Mouse (Mus musculus): ENCODE results near the gene Slc25a23. TPM values are rescaled to one million over a fixed set of nuclear protein-coding genes. Genes with fewer than 3 reads are reported as not detected.
A peak's percentile ranks its signal among the peaks of the same experiment; 100 is the strongest.

Slc25a23 gene
- polyA plus RNA-seq, 1 experiment: 51.8 TPM

DNA sequence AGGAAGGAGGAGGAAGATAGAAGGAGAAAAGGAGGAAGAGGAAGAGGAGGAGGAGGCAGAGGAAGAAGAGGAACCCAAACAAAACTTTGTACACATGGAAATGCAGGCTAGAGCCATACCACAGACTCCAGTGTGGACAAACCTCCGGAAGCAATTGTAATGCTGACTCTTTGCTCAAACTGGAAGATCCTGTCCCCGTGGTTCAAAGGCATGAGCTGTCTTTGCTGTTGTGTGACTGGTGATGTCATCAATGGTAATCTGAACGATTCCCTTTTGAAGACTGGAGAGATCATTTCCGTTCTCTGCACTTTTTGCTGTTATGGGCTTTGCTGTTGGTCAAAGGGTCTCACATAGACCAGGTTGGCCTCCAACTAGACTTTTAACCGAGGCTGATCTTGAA, 38.7 kb upstream of the Slc25a23 start:
- 58% methylated on average over 5 of the region's 5 CpGs for WGBS
- Histone ChIP-seq H3K4me3 (replicated peaks; ENCODE audit: extremely low read depth, low read depth, low read length) (no peak overlapping the region), H3K4me1 (ENCODE audit: control insufficient read depth, insufficient read depth, low read length) (no peaks in the 10 kb centered on the region)
- TF ChIP-seq CTCF (IDR thresholded peaks at IDR 0.05; ENCODE audit: insufficient read depth, low read length) (no peak), POLR2A (IDR thresholded peaks at IDR 0.05; ENCODE audit: borderline replicate concordance, extremely low read depth, low read depth, low read length) (no peak)
- no peak for DNase-seq

DNA sequence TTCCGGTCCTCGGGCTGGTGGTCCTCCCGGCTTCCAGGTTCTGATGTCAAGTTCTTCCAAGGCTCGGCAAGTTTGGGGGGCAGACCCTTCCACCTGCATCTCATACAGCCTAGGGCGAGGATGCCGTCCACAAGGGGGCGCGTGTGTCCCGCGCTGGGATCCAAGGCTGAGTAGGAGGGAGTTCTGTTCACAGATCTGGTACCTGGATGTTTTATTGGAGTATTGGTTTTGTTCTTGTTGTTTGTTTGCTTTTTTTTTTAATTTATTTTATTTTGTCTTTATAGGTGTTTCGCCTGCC, 36.9 kb upstream of the Slc25a23 start:
- no peaks in the 10 kb centered on the region for H3K4me1 ChIP-seq (ENCODE audit: control insufficient read depth, insufficient read depth, low read length)
- peak; percentile 78 for TF ChIP-seq CTCF (IDR thresholded peaks at IDR 0.05; ENCODE audit: insufficient read depth, low read length)
- TF ChIP-seq POLR2A (IDR thresholded peaks at IDR 0.05; ENCODE audit: borderline replicate concordance, extremely low read depth, low read depth, low read length): no peak
- WGBS: 1% methylated on average over 11 of the region's 11 CpGs
- peak overlapping the region; percentile 30 for H3K4me3 ChIP-seq (replicated peaks; ENCODE audit: extremely low read depth, low read depth, low read length)
- DNase-seq: peak; percentile 86

DNA sequence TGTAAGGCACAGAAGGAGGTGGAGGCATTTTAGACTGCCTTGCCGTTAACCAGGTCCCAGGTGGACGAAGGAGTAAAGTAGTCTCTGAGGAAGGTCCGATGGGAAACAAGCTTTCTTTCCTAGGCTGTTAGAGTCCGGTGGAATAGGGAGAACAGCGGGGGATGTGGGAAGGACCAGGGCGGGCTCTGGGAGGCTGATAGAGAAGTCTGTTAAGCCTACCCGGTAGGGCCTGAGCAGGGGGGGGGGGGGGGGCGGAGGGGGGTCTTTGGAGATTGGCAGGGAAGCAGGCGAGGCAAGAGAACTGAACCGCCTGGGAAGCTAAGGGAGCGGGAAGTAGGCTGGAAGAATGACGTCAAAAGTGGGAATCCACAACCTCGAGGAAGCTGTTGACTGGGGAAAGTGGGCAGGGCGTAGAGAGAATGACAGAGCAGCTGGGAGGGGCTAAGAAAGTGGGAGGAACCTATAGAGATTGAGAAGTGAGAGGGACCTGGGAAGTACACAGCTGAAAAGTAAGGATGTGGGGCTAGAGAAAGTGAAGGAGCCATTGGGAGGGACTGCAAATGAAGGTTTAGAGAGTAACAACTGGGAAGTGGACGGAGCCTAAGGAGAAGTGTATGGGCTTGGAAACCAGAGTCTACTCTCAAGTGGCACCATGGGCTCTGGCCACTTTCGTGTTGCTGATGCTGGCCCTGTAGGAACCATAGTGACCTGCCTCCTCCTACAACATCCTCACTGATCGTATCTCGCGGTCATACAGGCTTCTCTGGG, 36.4 kb upstream of the Slc25a23 start:
- 3% methylated on average over 19 of the region's 19 CpGs for WGBS
- DNase-seq: peak; percentile 63
- TF ChIP-seq CTCF (IDR thresholded peaks at IDR 0.05; ENCODE audit: insufficient read depth, low read length) (0 out of 2 replicates have a peak, but pooled peaks have one; percentile 1), POLR2A (IDR thresholded peaks at IDR 0.05; ENCODE audit: borderline replicate concordance, extremely low read depth, low read depth, low read length) (0 out of 2 replicates have a peak, but pooled peaks have one; percentile 18)
- H3K4me3 ChIP-seq (replicated peaks; ENCODE audit: extremely low read depth, low read depth, low read length): peak overlapping the region; percentile 30
- no peaks in the 10 kb centered on the region; the same call in 1 of the 2 replicates for H3K4me1 ChIP-seq (ENCODE audit: control insufficient read depth, insufficient read depth, low read length)

DNA sequence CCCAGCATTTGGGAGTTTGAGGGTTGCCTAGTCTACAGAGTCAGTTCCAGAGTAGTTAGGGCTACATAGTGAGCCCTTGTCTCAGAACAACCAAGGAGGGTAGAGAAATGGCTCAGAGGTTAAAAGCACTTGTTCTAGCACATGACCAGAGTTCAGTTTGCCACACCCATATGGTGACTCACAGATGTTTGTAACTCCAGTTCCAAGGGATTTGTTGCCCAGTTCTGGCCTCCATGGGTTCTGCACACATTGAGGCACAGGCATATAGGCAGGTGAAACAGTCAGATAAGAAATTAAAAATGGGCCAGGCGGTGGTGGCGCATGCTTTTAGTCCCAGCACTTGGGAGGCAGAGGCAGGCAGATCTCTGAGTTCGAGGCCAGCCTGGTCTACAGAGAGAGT, 34.6 kb upstream of the Slc25a23 start:
- no peak for DNase-seq
- 91% methylated on average over 3 of the region's 3 CpGs for whole genome bisulfite sequencing

DNA sequence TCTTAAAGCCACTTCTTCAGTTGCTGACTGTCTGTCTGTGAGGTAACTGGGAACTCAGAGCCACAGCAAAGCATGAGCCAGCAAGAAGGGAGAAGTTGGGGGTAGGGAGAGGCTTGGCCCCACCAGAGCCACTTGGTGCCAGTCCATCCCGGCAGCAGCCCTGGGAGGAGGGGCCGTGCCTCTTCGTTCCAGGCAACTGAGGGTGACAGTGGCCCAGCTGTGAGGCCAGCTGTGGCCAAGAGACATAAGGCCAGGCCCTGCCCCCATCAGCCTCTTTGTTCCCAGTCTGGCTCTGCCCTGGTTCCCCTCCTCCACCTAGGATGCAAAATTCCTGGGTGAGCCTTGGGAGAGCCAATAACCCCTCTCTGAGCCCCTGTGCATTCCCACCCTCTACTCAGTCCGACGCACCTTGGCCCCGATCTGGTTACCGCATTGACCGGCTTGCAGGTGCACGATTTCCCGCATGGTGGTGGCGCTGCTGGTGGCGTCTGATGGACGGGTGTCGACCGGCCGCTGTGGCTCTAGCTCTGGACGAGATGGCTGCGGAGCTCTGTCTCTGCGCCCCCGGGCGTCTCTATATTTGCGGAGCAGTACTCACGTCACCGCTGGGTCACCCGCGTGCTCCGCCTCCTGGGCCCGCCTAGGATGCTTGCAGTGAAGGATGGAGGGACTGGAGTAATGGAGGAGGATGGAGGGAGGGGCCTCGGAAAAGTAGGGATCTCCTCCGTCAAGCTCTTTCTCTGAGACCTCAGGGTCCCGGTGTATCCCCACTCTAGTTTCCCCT, 27.6 kb upstream of the Slc25a23 start, which contains the start of gene Tubb4a:
Gene Tubb4a (minus strand): TSS at position 734 of the 784 bp plus-strand sequence.
- H3K4me3 ChIP-seq (replicated peaks; ENCODE audit: extremely low read depth, low read depth, low read length): peak within 1 kb of the TSS; percentile 33
- TF ChIP-seq POLR2A (IDR thresholded peaks at IDR 0.05; ENCODE audit: borderline replicate concordance, extremely low read depth, low read depth, low read length) (no peak), CTCF (IDR thresholded peaks at IDR 0.05; ENCODE audit: insufficient read depth, low read length) (no peak)
- DNase-seq: no peak
- 10% methylated on average over 31 of the region's 31 CpGs for WGBS
- no peaks in the 10 kb centered on the region; the same call in 1 of the 2 replicates for H3K4me1 ChIP-seq (ENCODE audit: control insufficient read depth, insufficient read depth, low read length)

More for the DNA sequence above, 34.6 kb upstream of the Slc25a23 start:
- H3K4me1 ChIP-seq (ENCODE audit: control insufficient read depth, insufficient read depth, low read length): no peaks in the 10 kb centered on the region; the same call in 1 of the 2 replicates
- TF ChIP-seq CTCF (IDR thresholded peaks at IDR 0.05; ENCODE audit: insufficient read depth, low read length): no peak
- H3K4me3 ChIP-seq (replicated peaks; ENCODE audit: extremely low read depth, low read depth, low read length): no peak overlapping the region

DNA sequence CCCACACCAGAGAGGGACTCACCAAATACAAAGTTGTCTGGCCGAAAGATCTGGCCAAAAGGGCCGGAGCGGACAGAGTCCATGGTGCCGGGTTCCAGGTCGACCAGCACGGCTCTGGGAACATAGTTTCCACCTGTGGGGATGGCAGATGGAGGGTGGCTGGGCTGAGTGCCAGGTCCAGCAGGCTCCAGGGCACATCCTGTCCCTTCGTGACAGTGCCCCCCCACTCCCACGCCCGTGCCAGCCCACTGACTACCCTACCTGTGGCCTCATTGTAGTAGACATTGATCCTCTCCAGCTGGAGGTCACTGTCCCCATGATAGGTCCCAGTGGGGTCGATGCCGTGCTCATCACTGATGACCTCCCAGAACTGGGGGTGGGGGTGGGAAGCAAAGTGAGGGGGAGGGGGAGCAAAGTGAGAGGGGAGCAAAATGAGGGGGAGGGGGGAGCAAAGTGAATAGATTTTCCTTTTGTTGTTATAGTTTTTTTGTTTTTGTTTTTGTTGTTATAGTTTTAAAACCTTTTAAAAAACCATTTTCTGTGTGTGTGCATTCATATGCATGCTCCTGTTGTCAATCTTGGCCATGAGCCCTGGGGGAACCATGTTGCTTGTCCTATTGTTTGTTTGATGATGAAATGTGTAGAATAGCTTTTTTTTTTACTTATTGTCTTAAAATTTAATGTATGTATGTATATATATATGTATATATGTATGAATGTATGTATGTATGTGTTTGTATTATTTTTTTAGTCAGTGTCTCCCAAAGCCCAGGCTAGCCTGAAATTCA, 26.5 kb upstream of the Slc25a23 start:
- Histone ChIP-seq H3K4me1 (ENCODE audit: control insufficient read depth, insufficient read depth, low read length) (no peaks in the 10 kb centered on the region; the same call in 1 of the 2 replicates), H3K4me3 (replicated peaks; ENCODE audit: extremely low read depth, low read depth, low read length) (no peak overlapping the region)
- WGBS: 78% methylated on average over 11 of the region's 11 CpGs
- no peak for TF ChIP-seq POLR2A (IDR thresholded peaks at IDR 0.05; ENCODE audit: borderline replicate concordance, extremely low read depth, low read depth, low read length)
- TF ChIP-seq CTCF (IDR thresholded peaks at IDR 0.05; ENCODE audit: insufficient read depth, low read length): no peak
- no peak for DNase-seq

DNA sequence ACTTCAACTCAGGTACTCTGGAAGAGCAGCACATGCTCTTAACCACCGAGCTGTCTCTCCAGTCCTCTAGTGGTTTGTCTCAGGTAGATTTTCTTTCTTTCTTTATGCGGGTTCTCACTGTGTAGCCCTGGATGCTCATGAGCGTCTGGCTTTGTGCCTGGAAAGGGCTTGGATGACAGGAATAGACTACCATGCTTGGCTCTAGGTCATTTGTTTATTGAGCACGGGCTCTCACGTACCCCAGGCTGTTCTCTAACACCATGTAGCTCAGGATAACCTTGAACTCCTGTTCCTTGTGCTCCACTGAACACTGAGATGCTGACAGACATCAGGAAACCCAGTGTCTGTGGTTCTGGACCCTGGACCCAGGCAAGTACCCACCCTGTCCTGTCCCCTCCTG, 22.8 kb upstream of the Slc25a23 start:
- H3K4me1 ChIP-seq (ENCODE audit: control insufficient read depth, insufficient read depth, low read length): no peaks in the 10 kb centered on the region; the same call in 1 of the 2 replicates
- TF ChIP-seq POLR2A (IDR thresholded peaks at IDR 0.05; ENCODE audit: borderline replicate concordance, extremely low read depth, low read depth, low read length): no peak
- TF ChIP-seq CTCF (IDR thresholded peaks at IDR 0.05; ENCODE audit: insufficient read depth, low read length): no peak
- 69% methylated on average over 5 of the region's 5 CpGs for WGBS
- no peak overlapping the region for H3K4me3 ChIP-seq (replicated peaks; ENCODE audit: extremely low read depth, low read depth, low read length)
- DNase-seq: no peak

DNA sequence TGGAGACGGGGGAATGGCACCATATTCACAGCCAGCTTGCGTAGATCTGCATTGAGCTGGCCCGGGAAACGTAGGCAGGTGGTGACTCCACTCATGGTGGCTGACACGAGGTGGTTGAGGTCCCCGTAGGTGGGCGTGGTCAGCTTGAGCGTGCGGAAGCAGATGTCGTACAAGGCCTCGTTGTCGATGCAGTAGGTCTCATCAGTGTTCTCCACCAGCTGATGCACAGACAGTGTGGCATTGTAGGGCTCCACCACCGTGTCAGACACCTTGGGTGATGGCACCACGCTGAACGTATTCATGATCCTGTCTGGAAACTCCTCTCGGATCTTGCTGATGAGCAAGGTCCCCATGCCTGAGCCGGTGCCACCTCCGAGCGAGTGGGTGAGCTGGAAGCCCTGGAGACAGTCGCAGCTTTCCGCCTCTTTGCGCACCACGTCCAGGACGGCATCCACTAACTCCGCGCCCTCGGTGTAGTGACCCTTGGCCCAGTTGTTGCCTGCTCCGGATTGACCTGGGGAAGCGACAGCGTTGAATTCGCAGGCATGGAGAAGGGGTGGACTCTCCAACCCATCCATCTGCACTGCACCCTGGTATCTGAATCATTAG, 21.7 kb upstream of the Slc25a23 start:
- H3K4me1 ChIP-seq (ENCODE audit: control insufficient read depth, insufficient read depth, low read length): no peaks in the 10 kb centered on the region
- no peak for DNase-seq
- 92% methylated on average over 31 of the region's 31 CpGs for WGBS
- TF ChIP-seq POLR2A (IDR thresholded peaks at IDR 0.05; ENCODE audit: borderline replicate concordance, extremely low read depth, low read depth, low read length): no peak
- no peak for TF ChIP-seq CTCF (IDR thresholded peaks at IDR 0.05; ENCODE audit: insufficient read depth, low read length)
- H3K4me3 ChIP-seq (replicated peaks; ENCODE audit: extremely low read depth, low read depth, low read length): no peak overlapping the region

DNA sequence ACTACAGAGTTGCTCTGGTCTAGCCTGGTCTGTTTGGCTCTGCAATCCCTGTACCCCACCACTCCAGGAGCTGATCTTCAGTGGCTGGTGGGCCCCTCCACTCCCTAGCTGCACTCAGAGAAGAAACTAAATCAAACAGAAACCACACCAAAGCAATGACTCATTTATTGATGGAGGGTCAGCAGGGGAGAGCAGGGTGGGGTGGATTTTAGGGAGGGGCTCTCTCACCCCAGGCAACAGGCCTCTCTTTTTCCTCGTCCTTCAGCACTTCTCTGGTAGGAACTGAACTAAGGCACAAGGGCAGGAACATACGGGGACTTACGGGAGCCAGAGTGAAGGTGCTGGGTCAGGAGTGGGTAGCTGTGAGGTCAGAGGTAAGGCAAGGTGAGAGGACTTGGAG, 20.3 kb upstream of the Slc25a23 start:
- no peak overlapping the region for H3K4me3 ChIP-seq (replicated peaks; ENCODE audit: extremely low read depth, low read depth, low read length)
- H3K4me1 ChIP-seq (ENCODE audit: control insufficient read depth, insufficient read depth, low read length): no peaks in the 10 kb centered on the region
- 60% methylated on average over 3 of the region's 3 CpGs for WGBS
- TF ChIP-seq POLR2A (IDR thresholded peaks at IDR 0.05; ENCODE audit: borderline replicate concordance, extremely low read depth, low read depth, low read length) (no peak), CTCF (IDR thresholded peaks at IDR 0.05; ENCODE audit: insufficient read depth, low read length) (no peak)
- no peak for DNase-seq

Data from lung, adult 2 months (tissue).